Mouse (Mus musculus) hindbrain, embryonic 16.5 days (tissue): Measurements from ENCODE around the gene Ldah. TPM values are rescaled to one million over a fixed set of nuclear protein-coding genes. Genes with fewer than 3 reads are reported as not detected.

ENCODE experiments used
- ATAC-seq: fragments of 200-750 bp; cut with Nextera tagmentation; 2 replicates; pipeline ENCODE4 v1.8.0; 2017; ENCODE audit warnings: moderate TSS enrichment, moderate library complexity
- H3K27ac ChIP-seq: fragments of 300-500 bp; sonication (generic); 2 replicates; pipeline ENCODE4 v1.5.1; 2014; ENCODE audit warnings: low read depth, mild to moderate bottlenecking, control low read depth, low read length, moderate library complexity
- H3K27me3 ChIP-seq: fragments of 300-500 bp; sonication (generic); replicated peaks from 2 replicates; pipeline ENCODE4 v1.6.1; 2014; ENCODE audit warnings: low read length; ENCODE audit not compliant: control insufficient read depth, insufficient read depth
- H3K36me3 ChIP-seq: fragments of 300-500 bp; sonication (generic); 2 replicates; pipeline ENCODE4 v1.6.1; 2014; ENCODE audit warnings: mild to moderate bottlenecking, low read length, moderate library complexity, mixed read lengths; ENCODE audit not compliant: control insufficient read depth, insufficient read depth
- H3K4me1 ChIP-seq: fragments of 300-500 bp; sonication (generic); 2 replicates; pipeline ENCODE4 v1.6.1; 2014; ENCODE audit warnings: low read depth, low read length; ENCODE audit not compliant: control insufficient read depth, insufficient read depth
- H3K4me2 ChIP-seq: fragments of 300-500 bp; sonication (generic); 2 replicates; pipeline ENCODE4 v1.6.1; 2014; ENCODE audit warnings: mild to moderate bottlenecking, low read length, control low read depth, moderate library complexity
- H3K4me3 ChIP-seq: fragments of 300-500 bp; sonication (generic); 2 replicates; pipeline ENCODE4 v1.5.1; 2014; ENCODE audit warnings: mild to moderate bottlenecking, low read length, control low read depth, moderate library complexity
- H3K9ac ChIP-seq: fragments of 300-500 bp; sonication (generic); 2 replicates; pipeline ENCODE4 v1.6.1; 2014; ENCODE audit warnings: low read depth, mild to moderate bottlenecking, control low read depth, low read length, moderate library complexity
- H3K9me3 ChIP-seq: fragments of 300-500 bp; sonication (generic); 2 replicates; pipeline ENCODE4 v1.6.1; 2014; ENCODE audit warnings: mild to moderate bottlenecking, low read length, moderate library complexity; ENCODE audit not compliant: control insufficient read depth
- WGBS: fragments of 180-500 bp; shearing (Covaris S2); extraction: QIAGEN DNeasy Blood & Tissue Kit; methylation state at CpG from one replicate; pipeline ENCODE4 v1.1.7; 2014; 5-methylcytosine and 5-hydroxymethylcytosine counted together
- polyA plus RNA-seq: library from polyadenylated mRNA; unstranded; fragments of >200 nt; fragmentation: Nextera tagmentation; extraction: Ambion mirVana; gene quantifications from 2 replicates; pipeline ENCODE4 v1.2.1, GENCODE M21; 2015

Gene Ldah
- polyA plus RNA-seq, 1 experiment from 2014 or later = 75.3 TPM

- WGBS = 97% methylated on average over 11 of the region's 11 CpGs
- H3K9me3 ChIP-seq = no peaks in the 10 kb centered on the region
- H3K4me3 ChIP-seq = no peak overlapping the region
- no peak overlapping the region for H3K4me2 ChIP-seq
- no peak for ATAC-seq
- H3K36me3 ChIP-seq = no peaks in the 10 kb centered on the region
- no peaks in the 10 kb centered on the region for H3K27me3 ChIP-seq
- no peaks in the 10 kb centered on the region for H3K4me1 ChIP-seq
- no peak overlapping the region for H3K9ac ChIP-seq
- H3K27ac ChIP-seq = no peak overlapping the region
These were observed 61.7 kb downstream of the Ldah start for GRCm38 (mm10) chr12:8269627-8270026.

- Histone ChIP-seq H3K36me3 (no peaks in the 10 kb centered on the region), H3K27ac (no peak overlapping the region), H3K4me2 (no peak overlapping the region), H3K9ac (no peak overlapping the region), H3K4me1 (no peaks in the 10 kb centered on the region), H3K27me3 (no peaks in the 10 kb centered on the region), H3K9me3 (no peaks in the 10 kb centered on the region), H3K4me3 (no peak overlapping the region)
- whole genome bisulfite sequencing = 100% methylated on average over 2 of the region's 2 CpGs
- ATAC-seq = no peak
These were observed 63.5 kb downstream of the Ldah start for GRCm38 (mm10) chr12:8271405-8271804.

- ATAC-seq = no peak
- WGBS = 94% methylated on average over 6 of the region's 6 CpGs
These were observed 65.7 kb downstream of the Ldah start for GRCm38 (mm10) chr12:8273471-8274171.

GRCm38 (mm10) chr12:8275424-8275823 is 67.5 kb downstream of the Ldah start:
- WGBS = 91% methylated on average over 4 of the region's 4 CpGs

More at GRCm38 (mm10) chr12:8273471-8274171, 65.7 kb downstream of the Ldah start:
- no peaks in the 10 kb centered on the region for H3K36me3 ChIP-seq
- no peaks in the 10 kb centered on the region for H3K4me1 ChIP-seq
- H3K9ac ChIP-seq = no peak overlapping the region
- no peak overlapping the region for H3K4me2 ChIP-seq
- H3K27me3 ChIP-seq = no peaks in the 10 kb centered on the region
- no peaks in the 10 kb centered on the region for H3K9me3 ChIP-seq
- no peak overlapping the region for H3K27ac ChIP-seq
- H3K4me3 ChIP-seq = no peak overlapping the region

GRCm38 (mm10) chr12:8281225-8282017 is 73.5 kb downstream of the Ldah start:
- H3K4me2 ChIP-seq = no peak overlapping the region
- WGBS = 77% methylated on average over 15 of the region's 15 CpGs
- no peaks in the 10 kb centered on the region for H3K27me3 ChIP-seq
- no peak overlapping the region for H3K9ac ChIP-seq
- H3K36me3 ChIP-seq = no peaks in the 10 kb centered on the region
- H3K9me3 ChIP-seq = no peaks in the 10 kb centered on the region
- H3K4me3 ChIP-seq = no peak overlapping the region
- H3K4me1 ChIP-seq = no peaks in the 10 kb centered on the region
- no peak overlapping the region for H3K27ac ChIP-seq
- ATAC-seq = no peak

More at GRCm38 (mm10) chr12:8275424-8275823, 67.5 kb downstream of the Ldah start:
- Histone ChIP-seq H3K27me3 (no peaks in the 10 kb centered on the region), H3K27ac (no peak overlapping the region), H3K9me3 (no peaks in the 10 kb centered on the region), H3K36me3 (no peaks in the 10 kb centered on the region), H3K9ac (no peak overlapping the region), H3K4me2 (no peak overlapping the region), H3K4me1 (no peaks in the 10 kb centered on the region), H3K4me3 (no peak overlapping the region)
- no peak for ATAC-seq

- H3K9me3 ChIP-seq = no peaks in the 10 kb centered on the region
- no peak overlapping the region for H3K4me3 ChIP-seq
- no peak for ATAC-seq
- no peak overlapping the region for H3K27ac ChIP-seq
- H3K9ac ChIP-seq = no peak overlapping the region
- WGBS = 66% methylated on average over 3 of the region's 3 CpGs
- H3K36me3 ChIP-seq = no peaks in the 10 kb centered on the region
- H3K4me2 ChIP-seq = no peak overlapping the region
- H3K27me3 ChIP-seq = no peaks in the 10 kb centered on the region
- peaks cover 7% of the 10 kb centered on the region for H3K4me1 ChIP-seq
These were observed 80.1 kb downstream of the Ldah start for GRCm38 (mm10) chr12:8287970-8288369.

- WGBS = 86% methylated on average over 6 of the region's 6 CpGs
These were observed 81.2 kb downstream of the Ldah start for GRCm38 (mm10) chr12:8289099-8289498.

GRCm38 (mm10) chr12:8289499-8289898 is 81.6 kb downstream of the Ldah start:
- H3K4me2 ChIP-seq = no peak overlapping the region
- no peaks in the 10 kb centered on the region for H3K9me3 ChIP-seq
- WGBS = 87% methylated on average over 8 of the region's 8 CpGs
- H3K9ac ChIP-seq = no peak overlapping the region
- H3K36me3 ChIP-seq = no peaks in the 10 kb centered on the region
- no peaks in the 10 kb centered on the region for H3K27me3 ChIP-seq
- ATAC-seq = no peak
- no peak overlapping the region for H3K4me3 ChIP-seq
- no peak overlapping the region for H3K27ac ChIP-seq
- H3K4me1 ChIP-seq = peaks cover 7% of the 10 kb centered on the region

More at GRCm38 (mm10) chr12:8289099-8289498, 81.2 kb downstream of the Ldah start:
- Histone ChIP-seq H3K27ac (no peak overlapping the region), H3K36me3 (no peaks in the 10 kb centered on the region), H3K9me3 (no peaks in the 10 kb centered on the region), H3K4me2 (no peak overlapping the region), H3K27me3 (no peaks in the 10 kb centered on the region), H3K4me1 (peaks cover 7% of the 10 kb centered on the region), H3K9ac (no peak overlapping the region), H3K4me3 (no peak overlapping the region)
- no peak for ATAC-seq

GRCm38 (mm10) chr12:8291157-8291853 is 83.4 kb downstream of the Ldah start:
- Histone ChIP-seq H3K4me2 (peak overlapping the region; percentile 37), H3K27ac (no peak overlapping the region)
- 39% methylated on average over 15 of the region's 15 CpGs for WGBS

More at GRCm38 (mm10) chr12:8291157-8291853, 83.4 kb downstream of the Ldah start:
- ATAC-seq = peak; percentile 75
- no peak overlapping the region for H3K9ac ChIP-seq
- no peak overlapping the region for H3K4me3 ChIP-seq
- peaks cover 10% of the 10 kb centered on the region for H3K27me3 ChIP-seq
- H3K36me3 ChIP-seq = no peaks in the 10 kb centered on the region
- no peaks in the 10 kb centered on the region for H3K9me3 ChIP-seq
- H3K4me1 ChIP-seq = peaks cover 7% of the 10 kb centered on the region
